Mouse (Mus musculus) lung, embryonic 14.5 days (tissue): Measurements from ENCODE around the gene Smc3. TPM values are rescaled to one million over a fixed set of nuclear protein-coding genes. Genes with fewer than 3 reads are reported as not detected.

Experiments
- ATAC-seq: fragments of 200-750 bp; cut with Nextera tagmentation; 2 replicates; pipeline ENCODE4 v1.8.0; 2017; ENCODE audit warnings: mild to moderate bottlenecking, moderate TSS enrichment, moderate library complexity; ENCODE audit not compliant: insufficient read depth
- DNase-seq: peaks from one replicate; pipeline ENCODE4 v3.0.0-alpha.2; 2015
- H3K27ac ChIP-seq: fragments of 300-500 bp; sonication (generic); 2 replicates; pipeline ENCODE4 v1.5.1; 2014; ENCODE audit warnings: low read depth, mild to moderate bottlenecking, moderate library complexity
- H3K27me3 ChIP-seq: fragments of 300-500 bp; sonication (generic); 2 replicates; pipeline ENCODE4 v1.6.1; 2014; ENCODE audit warnings: low read length, control low read depth; ENCODE audit not compliant: insufficient read depth
- H3K36me3 ChIP-seq: fragments of 300-500 bp; sonication (generic); 2 replicates; pipeline ENCODE4 v1.6.1; 2014; ENCODE audit warnings: control low read depth; ENCODE audit not compliant: insufficient read depth
- H3K4me1 ChIP-seq: fragments of 300-500 bp; sonication (generic); 2 replicates; pipeline ENCODE4 v1.6.1; 2014; ENCODE audit warnings: antibody characterized with exemption, control low read depth; ENCODE audit not compliant: insufficient read depth
- H3K4me2 ChIP-seq: fragments of 300-500 bp; sonication (generic); 2 replicates; pipeline ENCODE4 v1.6.1; 2014; ENCODE audit warnings: mild to moderate bottlenecking
- H3K4me3 ChIP-seq: fragments of 300-500 bp; sonication (generic); 2 replicates; pipeline ENCODE4 v1.5.1; 2014; ENCODE audit warnings: low read depth, low read length
- H3K9ac ChIP-seq: fragments of 300-500 bp; sonication (generic); 2 replicates; pipeline ENCODE4 v1.6.1; 2014
- H3K9me3 ChIP-seq: fragments of 300-500 bp; sonication (generic); 2 replicates; pipeline ENCODE4 v1.6.1; 2016; ENCODE audit warnings: low read depth, low read length, control low read depth
- CTCF ChIP-seq: IDR thresholded peaks from 2 replicates; pipeline ENCODE4 v1.5.1; 2016; ENCODE audit warnings: antibody characterized with exemption, low read depth
- WGBS: fragments of 180-500 bp; shearing (Covaris S2); extraction: QIAGEN DNeasy Blood & Tissue Kit; methylation state at CpG from one replicate; pipeline ENCODE4 v1.1.7; 2014; 5-methylcytosine and 5-hydroxymethylcytosine counted together
- polyA plus RNA-seq: library from polyadenylated mRNA; unstranded; fragments of >200 nt; fragmentation: Nextera tagmentation; extraction: Ambion mirVana; gene quantifications from 2 replicates; pipeline ENCODE4 v1.2.1, GENCODE M21; 2014

The Smc3 gene
- polyA plus RNA-seq, 1 experiment from 2014 or later, result 76.1 TPM

- TF ChIP-seq CTCF, result no peak
- WGBS, result 70% methylated on average over 18 of the region's 18 CpGs
- Histone ChIP-seq H3K9me3 (no peaks in the 10 kb centered on the region), H3K4me2 (no peak overlapping the region), H3K27ac (no peak overlapping the region), H3K36me3 (no peaks in the 10 kb centered on the region), H3K9ac (no peak overlapping the region), H3K27me3 (no peaks in the 10 kb centered on the region), H3K4me1 (0 out of 2 replicates have a peak, but pooled peaks cover 5% of the 10 kb centered on the region), H3K4me3 (no peak overlapping the region)
- ATAC-seq (no peak), DNase-seq (no peak)
Observed at GRCm38 (mm10) chr19:53571501-53572428, 28.4 kb upstream of the Smc3 start.

- no peak for TF ChIP-seq CTCF
- ATAC-seq (no peak), DNase-seq (peak; percentile 26)
- Histone ChIP-seq H3K4me3 (no peak overlapping the region), H3K4me2 (no peak overlapping the region), H3K36me3 (no peaks in the 10 kb centered on the region), H3K27ac (no peak overlapping the region), H3K9me3 (no peaks in the 10 kb centered on the region), H3K9ac (no peak overlapping the region), H3K4me1 (0 out of 2 replicates have a peak, but pooled peaks cover 5% of the 10 kb centered on the region), H3K27me3 (no peaks in the 10 kb centered on the region)
- 51% methylated on average over 12 of the region's 12 CpGs for WGBS
Observed at GRCm38 (mm10) chr19:53572607-53573006, 27.6 kb upstream of the Smc3 start.

- Histone ChIP-seq H3K27ac (no peak overlapping the region), H3K36me3 (no peaks in the 10 kb centered on the region), H3K27me3 (no peaks in the 10 kb centered on the region), H3K9ac (no peak overlapping the region), H3K4me3 (no peak overlapping the region), H3K4me1 (0 out of 2 replicates have a peak, but pooled peaks cover 5% of the 10 kb centered on the region), H3K4me2 (no peak overlapping the region), H3K9me3 (no peaks in the 10 kb centered on the region)
- no peak for DNase-seq
- WGBS, result 84% methylated on average over 3 of the region's 3 CpGs
- no peak for ATAC-seq
- no peak for TF ChIP-seq CTCF
Observed at GRCm38 (mm10) chr19:53573151-53573550, 27.0 kb upstream of the Smc3 start.

GRCm38 (mm10) chr19:53574131-53574530 lies 26.1 kb upstream of the Smc3 start:
- Histone ChIP-seq H3K4me1 (0 out of 2 replicates have a peak, but pooled peaks cover 5% of the 10 kb centered on the region), H3K4me3 (no peak overlapping the region), H3K27me3 (no peaks in the 10 kb centered on the region), H3K9ac (no peak overlapping the region), H3K4me2 (no peak overlapping the region), H3K27ac (no peak overlapping the region), H3K9me3 (no peaks in the 10 kb centered on the region), H3K36me3 (no peaks in the 10 kb centered on the region)
- DNase-seq (no peak), ATAC-seq (no peak)
- TF ChIP-seq CTCF, result no peak
- WGBS, result 63% methylated on average over 8 of the region's 8 CpGs

- Histone ChIP-seq H3K36me3 (no peaks in the 10 kb centered on the region), H3K9me3 (no peaks in the 10 kb centered on the region), H3K27ac (no peak overlapping the region), H3K9ac (no peak overlapping the region), H3K4me2 (no peak overlapping the region), H3K27me3 (no peaks in the 10 kb centered on the region), H3K4me3 (no peak overlapping the region), H3K4me1 (0 out of 2 replicates have a peak, but pooled peaks cover 5% of the 10 kb centered on the region)
- ATAC-seq (no peak), DNase-seq (no peak)
- no peak for TF ChIP-seq CTCF
- 85% methylated on average over 7 of the region's 7 CpGs for WGBS
Observed at GRCm38 (mm10) chr19:53574546-53574945, 25.7 kb upstream of the Smc3 start.

- Histone ChIP-seq H3K4me3 (no peak overlapping the region), H3K4me1 (0 out of 2 replicates have a peak, but pooled peaks cover 5% of the 10 kb centered on the region), H3K36me3 (no peaks in the 10 kb centered on the region), H3K9me3 (no peaks in the 10 kb centered on the region), H3K27me3 (no peaks in the 10 kb centered on the region), H3K27ac (no peak overlapping the region), H3K9ac (no peak overlapping the region), H3K4me2 (no peak overlapping the region)
- peak; percentile 32 for DNase-seq
- WGBS, result 63% methylated on average over 4 of the region's 4 CpGs
- no peak; the same call in 1 of the 2 replicates for ATAC-seq
- no peak for TF ChIP-seq CTCF
Observed at GRCm38 (mm10) chr19:53575296-53576010, 24.7 kb upstream of the Smc3 start.

GRCm38 (mm10) chr19:53576061-53576460 lies 24.1 kb upstream of the Smc3 start:
- Histone ChIP-seq H3K27me3 (no peaks in the 10 kb centered on the region), H3K36me3 (no peaks in the 10 kb centered on the region), H3K4me3 (no peak overlapping the region), H3K9me3 (no peaks in the 10 kb centered on the region), H3K4me2 (no peak overlapping the region), H3K9ac (no peak overlapping the region), H3K4me1 (0 out of 2 replicates have a peak, but pooled peaks cover 5% of the 10 kb centered on the region), H3K27ac (no peak overlapping the region)
- no peak for TF ChIP-seq CTCF
- ATAC-seq (no peak), DNase-seq (no peak)
- 46% methylated on average over 7 of the region's 7 CpGs for WGBS
